Mouse (Mus musculus) c-Kit-positive CD71-negative TER-119-negative erythroid progenitor cells, embryonic 14.5 days (primary cell): ENCODE data around the gene Gm6169.
"Not testable (repeated sequence)": the region's sequence is repeated elsewhere in the genome, so short reads cannot be mapped to it uniquely, and the experiment has no call there.

Experiments
- DNase-seq: peaks from one replicate; pipeline ENCODE4 v3.0.0-alpha.2; 2013; ENCODE audit warnings: low read depth

The Gm6169 gene

DNA sequence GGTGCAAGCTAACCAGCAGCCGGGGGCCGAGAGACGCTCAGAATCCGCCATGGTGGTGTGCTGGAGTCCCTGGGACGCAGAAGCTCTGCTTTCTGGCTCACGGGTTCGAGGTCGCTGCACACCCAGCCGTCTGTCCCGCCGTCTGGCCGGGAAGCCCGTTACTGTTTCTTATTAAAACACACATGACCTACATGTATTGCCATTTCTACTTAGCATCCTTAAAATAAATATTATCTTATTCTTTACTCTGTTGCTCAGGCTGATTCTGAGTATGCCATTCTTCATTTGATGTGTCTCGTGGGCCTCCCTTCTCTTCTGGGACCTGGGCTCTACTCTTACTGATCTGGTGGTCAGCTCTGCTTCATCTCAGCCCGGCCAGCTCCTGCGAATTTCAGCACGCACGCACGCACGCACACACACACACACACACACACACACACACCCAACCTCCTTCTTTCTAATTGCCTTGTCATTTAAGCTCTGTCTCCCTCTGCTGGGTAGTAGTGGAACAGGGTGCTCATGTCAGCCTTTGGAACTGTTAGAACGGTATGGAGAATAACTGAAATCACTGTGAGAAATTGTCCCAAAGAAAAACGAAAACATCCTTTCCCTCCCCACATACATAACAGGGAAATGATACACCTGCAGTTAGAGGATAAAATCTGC lies at the start of gene Gm6169:
Gene Gm6169 (minus strand): TSS at position 51 of the 666 bp plus-strand sequence.
- peak; percentile 50 for DNase-seq

- peak; percentile 43 for DNase-seq
Measured at GRCm38 (mm10) chr13:97145834-97146233, 46.8 kb upstream of the Gm6169 start.

GRCm38 (mm10) chr13:97142321-97142720 lies 43.3 kb upstream of the Gm6169 start:
- no peak for DNase-seq

GRCm38 (mm10) chr13:97138404-97138931 lies 39.4 kb upstream of the Gm6169 start:
- not testable (repeated sequence) for DNase-seq

- DNase-seq: peak; percentile 91
Measured at GRCm38 (mm10) chr13:97137466-97138400, 38.7 kb upstream of the Gm6169 start, which contains the start of the genes Gfm2 and Nsa2. TSS of gene Gfm2 (plus strand) at chr13:97137937. TSS of gene Nsa2 (minus strand) at chr13:97137937.

DNA sequence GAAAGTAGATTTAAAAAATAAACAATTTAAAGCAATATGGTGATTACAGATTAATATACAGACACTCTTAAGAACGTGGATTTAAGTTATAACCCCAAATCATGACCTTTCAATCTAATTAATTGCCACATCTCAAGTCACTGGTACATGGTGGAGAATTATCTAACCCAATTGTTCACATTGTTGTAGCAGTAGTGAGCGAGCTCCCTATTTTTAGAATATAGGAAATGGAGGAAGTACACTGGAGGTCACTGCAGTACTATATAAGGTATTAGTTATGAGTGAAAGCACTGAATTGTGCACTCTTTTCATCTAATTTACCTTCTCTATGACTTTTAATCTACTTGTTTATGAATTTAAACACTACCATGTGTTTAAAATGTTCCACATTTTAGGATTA lies 31.4 kb upstream of the Gm6169 start:
- not testable (repeated sequence) for DNase-seq

GRCm38 (mm10) chr13:97129654-97130053 lies 30.6 kb upstream of the Gm6169 start:
- DNase-seq: not testable (repeated sequence)

DNA sequence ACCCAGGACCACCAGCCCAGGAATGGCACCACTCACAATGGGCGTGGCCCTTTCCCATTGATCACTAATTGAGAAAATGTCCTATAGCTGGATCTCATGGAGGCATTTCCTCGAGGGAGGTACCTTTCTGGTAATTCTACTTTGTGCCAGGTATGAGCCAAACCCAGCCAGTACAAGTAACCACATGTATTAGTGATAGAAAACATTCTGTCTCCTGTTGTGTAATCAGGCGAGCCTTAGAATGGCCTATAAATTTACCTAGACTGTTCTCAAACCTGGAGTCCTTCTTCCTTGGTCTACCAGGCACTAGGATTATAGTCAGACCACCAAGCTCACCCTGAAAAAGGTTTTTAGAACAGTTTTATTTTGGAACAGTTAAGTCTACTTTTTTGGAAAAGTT lies 22.3 kb upstream of the Gm6169 start:
- no peak for DNase-seq

DNA sequence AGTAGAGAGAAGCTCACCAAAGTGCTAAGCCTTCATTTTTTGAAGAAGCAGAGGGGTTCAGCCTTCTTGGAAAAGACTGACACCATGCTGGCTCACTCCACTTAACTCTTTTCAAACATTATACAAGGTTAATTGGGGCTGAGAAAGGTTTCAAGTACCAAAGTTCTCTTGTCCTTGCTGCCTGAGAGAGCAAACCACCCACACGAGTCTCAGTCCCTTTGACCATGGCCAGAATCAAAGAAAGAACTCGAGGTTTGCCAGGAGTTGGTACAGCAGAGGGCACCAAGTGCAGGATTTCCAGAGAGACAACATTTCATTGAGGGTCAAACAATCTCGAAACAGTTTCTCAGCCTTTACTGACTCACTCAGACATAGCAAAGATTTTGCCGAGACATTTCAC lies 10.0 kb upstream of the Gm6169 start:
- no peak for DNase-seq

DNA sequence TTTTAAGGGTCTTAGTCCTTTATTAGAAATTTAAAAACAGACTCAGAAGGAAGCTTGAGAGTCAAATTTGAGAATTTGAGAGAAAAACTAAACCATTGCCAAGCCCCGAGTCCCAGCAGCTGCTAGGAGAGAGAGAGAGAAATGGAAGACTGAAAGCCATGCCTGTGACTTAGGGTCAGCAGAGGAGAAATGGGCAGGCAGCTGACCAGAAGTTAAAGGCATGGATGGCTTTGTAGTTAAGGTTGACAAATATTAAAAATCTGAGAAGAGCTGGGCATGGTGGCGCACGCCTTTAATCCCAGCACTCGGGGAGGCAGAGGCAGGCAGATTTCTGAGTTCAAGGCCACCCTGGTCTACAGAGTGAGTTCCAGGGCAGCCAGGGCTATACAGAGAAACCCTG lies 8.7 kb upstream of the Gm6169 start:
- not testable (repeated sequence) for DNase-seq

- DNase-seq: no peak
Measured at GRCm38 (mm10) chr13:97104996-97105395, 6.0 kb upstream of the Gm6169 start.

DNA sequence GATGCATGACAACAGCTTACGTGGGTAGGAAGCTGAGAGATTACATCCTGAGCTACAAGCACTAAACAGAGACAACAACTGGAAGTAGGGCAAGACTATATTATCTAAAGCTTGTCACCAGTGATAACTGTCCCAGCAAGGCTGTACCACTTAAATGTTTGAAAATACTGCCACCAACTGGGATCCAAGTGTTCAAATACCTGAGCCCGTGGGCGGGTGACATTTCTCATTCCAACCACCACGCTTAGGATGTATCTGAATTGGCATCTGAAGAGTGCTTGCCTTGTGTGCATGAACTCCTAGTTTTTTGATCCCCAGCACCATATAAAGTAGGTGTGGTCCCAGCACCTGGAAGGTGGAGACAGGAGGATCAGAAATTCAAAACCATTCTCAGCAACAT lies 3.3 kb downstream of the Gm6169 start:
- no peak for DNase-seq

DNA sequence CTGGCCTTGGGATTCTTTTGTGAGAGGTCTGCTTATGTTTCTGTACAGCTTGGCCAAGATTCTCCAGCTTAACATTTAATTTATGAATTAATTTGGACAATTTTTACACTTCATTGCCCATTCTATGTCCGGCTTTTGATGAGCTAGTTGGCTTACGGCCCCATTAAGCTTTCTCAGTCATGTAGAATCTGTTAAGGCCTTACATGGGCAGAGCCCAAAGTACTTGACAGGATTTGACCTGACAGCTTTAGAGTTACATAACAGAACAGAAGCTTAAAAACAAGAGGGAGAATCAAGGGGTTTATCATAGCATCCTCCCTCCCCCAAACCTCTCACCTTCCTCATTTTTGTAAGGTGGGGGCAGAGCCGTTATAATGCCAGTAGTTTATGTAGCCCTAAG lies 10.9 kb downstream of the Gm6169 start:
- DNase-seq: no peak

- DNase-seq: no peak
Measured at GRCm38 (mm10) chr13:97087421-97087820, 11.6 kb downstream of the Gm6169 start.

DNA sequence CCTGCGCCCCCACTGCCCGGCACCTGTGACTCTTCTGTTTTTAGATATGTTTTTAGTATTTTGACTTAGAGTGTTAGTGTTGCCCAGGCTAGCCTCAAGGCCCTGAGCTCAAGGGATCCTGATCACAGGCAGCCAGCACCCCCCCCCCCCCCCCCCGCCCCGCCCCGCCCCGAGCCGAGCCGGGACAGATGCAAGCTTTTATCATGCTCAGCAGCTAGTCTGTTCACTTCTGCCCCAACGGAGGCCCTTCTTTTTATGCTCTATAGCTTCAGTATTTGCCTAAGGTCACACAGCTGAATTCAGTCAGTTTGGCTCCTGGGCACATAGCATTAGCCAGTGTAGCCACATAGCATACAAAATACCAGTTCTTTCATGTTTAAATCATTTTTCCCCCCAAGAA lies 12.7 kb downstream of the Gm6169 start:
- DNase-seq: no peak

DNA sequence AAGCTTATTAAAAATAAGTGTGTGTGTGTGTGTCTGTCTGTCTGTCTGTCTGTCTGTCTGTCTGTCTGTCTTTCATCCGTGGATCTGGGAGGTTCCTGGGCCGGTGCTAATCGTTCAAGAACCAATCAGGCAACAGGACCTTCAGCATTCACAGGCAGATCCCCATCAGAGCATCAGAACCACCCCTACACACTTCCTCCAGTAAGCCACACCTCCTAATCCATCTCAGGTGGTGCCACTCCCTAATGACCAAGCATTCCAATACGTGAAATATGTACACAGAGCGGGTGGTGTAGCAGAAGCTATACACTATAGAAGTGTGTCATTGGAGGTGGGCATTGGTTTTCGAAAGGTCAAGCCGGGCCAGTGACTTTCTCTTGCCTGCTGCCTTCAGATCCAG lies 16.6 kb downstream of the Gm6169 start:
- no peak for DNase-seq

- DNase-seq: no peak
Measured at GRCm38 (mm10) chr13:97080615-97081014, 18.4 kb downstream of the Gm6169 start.

DNA sequence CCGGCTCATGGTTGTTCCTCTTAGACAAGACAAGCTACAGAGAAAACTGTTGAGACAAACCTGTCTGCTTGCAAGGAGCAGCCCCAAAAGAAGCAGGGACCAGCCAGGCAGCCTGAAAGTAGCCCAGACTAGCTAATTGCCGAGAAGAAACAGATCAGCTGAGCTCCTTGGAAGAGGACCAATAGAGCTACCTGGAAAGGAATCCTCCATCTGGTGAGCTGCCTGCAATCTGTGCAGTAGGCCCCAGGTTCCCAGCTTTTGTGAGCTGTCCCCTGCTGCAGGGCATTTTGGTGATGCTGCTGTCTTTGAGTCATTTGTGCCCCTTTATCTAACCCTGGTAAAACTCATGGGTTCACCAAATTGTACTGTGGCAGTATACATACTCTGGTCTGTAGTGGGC lies 18.8 kb downstream of the Gm6169 start:
- DNase-seq: no peak

DNA sequence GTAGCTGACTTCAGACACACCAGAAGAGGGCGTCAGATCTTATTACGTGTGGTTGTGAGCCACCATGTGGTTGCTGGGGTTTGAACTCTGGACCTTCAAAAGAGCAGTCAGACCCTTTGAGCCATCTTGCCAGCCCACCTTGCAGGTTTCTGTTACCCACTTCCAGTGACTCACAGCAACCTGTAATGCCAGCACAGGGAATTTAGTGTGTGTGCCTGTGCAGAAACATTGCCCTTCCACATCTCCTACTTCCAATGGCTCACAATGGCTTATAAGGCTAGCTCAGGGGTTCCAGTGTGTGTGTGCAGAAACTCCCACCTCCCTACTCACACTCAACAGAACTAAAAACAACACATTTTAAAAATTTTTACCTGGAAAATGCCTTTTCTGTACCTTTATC lies 21.5 kb downstream of the Gm6169 start:
- DNase-seq: no peak

- DNase-seq: no peak
Measured at GRCm38 (mm10) chr13:97073497-97073896, 25.5 kb downstream of the Gm6169 start.

GRCm38 (mm10) chr13:97071626-97072241 lies 27.3 kb downstream of the Gm6169 start:
- no peak for DNase-seq

DNA sequence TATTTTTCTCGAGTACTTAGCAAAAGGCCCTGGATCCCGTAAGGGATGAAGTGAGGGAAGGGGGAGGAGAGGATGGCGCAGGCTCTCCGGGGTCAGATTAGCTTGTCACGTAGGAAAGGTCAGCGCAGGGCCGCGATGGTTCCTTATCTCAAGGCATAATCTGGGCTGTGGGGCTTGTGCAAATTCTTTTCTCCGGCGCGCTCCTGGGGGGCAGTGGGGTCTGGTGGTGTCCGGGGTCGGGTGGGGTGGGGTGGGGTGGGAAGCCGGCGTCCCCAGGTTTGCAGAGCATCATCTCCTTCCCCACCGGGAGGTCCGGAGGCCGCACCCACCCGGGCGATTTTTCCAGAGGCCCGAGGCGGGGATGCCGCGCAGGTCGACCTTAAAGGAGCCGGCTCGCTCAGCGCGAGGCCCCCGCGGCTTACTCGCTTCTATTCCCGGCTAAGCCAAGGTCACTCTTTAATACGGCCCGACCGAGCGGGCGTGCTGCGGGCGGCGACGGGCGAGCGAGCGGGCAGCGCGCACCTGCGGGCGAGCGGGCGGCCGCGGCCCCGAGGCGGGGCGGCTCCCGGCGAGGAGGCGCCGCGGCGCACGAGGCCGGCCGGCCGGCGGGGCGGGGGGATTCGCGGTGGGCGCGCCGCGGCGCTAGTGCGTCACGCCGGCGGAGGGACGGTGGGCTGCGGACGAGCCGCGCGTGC lies 28.0 kb downstream of the Gm6169 start:
- no peak for DNase-seq
